ENCODE assay signal across 8 mouse cellular contexts in the genomic region with DNA sequence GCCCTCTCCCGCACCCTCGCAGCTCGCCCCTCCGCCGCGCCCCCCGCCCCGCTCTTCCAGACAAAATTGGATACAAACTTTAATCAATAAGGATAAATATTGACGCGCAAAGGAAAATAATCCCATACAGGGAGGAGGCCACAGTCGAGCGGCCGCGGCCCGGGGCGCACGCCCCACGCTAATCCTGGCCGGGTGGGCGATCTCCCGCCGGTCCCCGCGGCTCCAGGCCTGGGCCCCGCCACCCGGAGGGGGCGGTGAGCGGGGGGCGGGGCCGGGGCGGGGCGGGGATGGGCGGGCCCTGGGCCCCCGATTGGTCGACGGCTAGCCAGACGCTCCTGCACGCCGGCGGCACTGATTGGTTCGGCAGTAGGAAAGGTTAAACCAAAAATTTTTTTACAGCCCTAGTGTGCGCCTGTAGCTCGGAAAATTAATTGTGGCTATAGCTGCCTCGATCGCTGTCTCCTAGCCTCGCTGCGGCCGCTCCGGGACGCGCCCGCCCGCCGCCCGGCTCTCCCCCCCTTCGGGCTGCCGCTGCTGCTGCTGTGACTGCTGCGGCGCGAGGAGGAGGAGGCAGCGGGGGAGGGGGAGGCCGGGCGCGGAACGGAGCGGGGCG. TPM values are rescaled to one million over a fixed set of nuclear protein-coding genes. Genes with fewer than 3 reads are reported as not detected.
DNase-seq lines count a peak whose midpoint lies in the region; ATAC-seq lines count a peak whose summit lies in the region.

No protein-coding gene starts in this region.

- H3K4me1 ChIP-seq in lung, embryonic 15.5 days = peaks cover 11% of the 10 kb centered on the region
- peaks cover 45% of the 10 kb centered on the region for H3K4me1 ChIP-seq in forebrain, embryonic 10.5 days
- H3K4me1 ChIP-seq in midbrain, embryonic 10.5 days = peaks cover 22% of the 10 kb centered on the region

- no peak overlapping the region for H3K27ac ChIP-seq in lung, embryonic 15.5 days
- H3K27ac ChIP-seq in forebrain, embryonic 10.5 days = peak overlapping the region; percentile 96
- no peak overlapping the region for H3K27ac ChIP-seq in midbrain, embryonic 10.5 days (replicated peaks)

- no peaks in the 10 kb centered on the region for H3K9me3 ChIP-seq in lung, embryonic 15.5 days
- peaks cover 3% of the 10 kb centered on the region; the same call in 1 of the 2 replicates for H3K9me3 ChIP-seq in forebrain, embryonic 10.5 days
- H3K9me3 ChIP-seq in midbrain, embryonic 10.5 days (replicated peaks) = no peaks in the 10 kb centered on the region

- no peak for DNase-seq in lung, postnatal 25 days (ENCODE audit: low spot score)
- DNase-seq in forebrain, embryonic 10.5 days (ENCODE audit: extremely low spot score, low spot score) = peak; percentile 85
- peak; percentile 89 to 93 for DNase-seq in layer of hippocampus, adult 8-10 months (ENCODE audit: low spot score in 2 of 2)
- peak; percentile 83 for DNase-seq in midbrain, embryonic 10.5 days (ENCODE audit: low spot score)
- peak; percentile 85 for DNase-seq in telencephalon, adult 2 months (ENCODE audit: low read depth, low spot score)
- no peak for DNase-seq in urinary bladder, postnatal 36 days (ENCODE audit: low spot score in 2 of 2)
- no peak for DNase-seq in ovary, adult 18-20 months (ENCODE audit: low spot score)

- H3K9ac ChIP-seq in lung, embryonic 15.5 days = no peak overlapping the region

- peak overlapping the region; percentile 55 for H3K4me2 ChIP-seq in lung, embryonic 15.5 days

- under 1% methylated on average over 46 of the region's 67 CpGs for WGBS in lung, embryonic 15.5 days
- under 1% methylated on average over 58 of the region's 67 CpGs for WGBS in forebrain, embryonic 10.5 days
- WGBS in midbrain, embryonic 10.5 days = under 1% methylated on average over 59 of the region's 67 CpGs

- peaks cover 87% of the 10 kb centered on the region for H3K27me3 ChIP-seq in lung, embryonic 15.5 days
- H3K27me3 ChIP-seq in forebrain, embryonic 10.5 days (ENCODE audit: poor library complexity, severe bottlenecking) = peaks cover 99% of the 10 kb centered on the region
- peaks cover 100% of the 10 kb centered on the region for H3K27me3 ChIP-seq in midbrain, embryonic 10.5 days (ENCODE audit: low read depth, poor library complexity, severe bottlenecking)

- H3K36me3 ChIP-seq in lung, embryonic 15.5 days = no peaks in the 10 kb centered on the region
- peaks cover 16% of the 10 kb centered on the region for H3K36me3 ChIP-seq in forebrain, embryonic 10.5 days (replicated peaks)
- no peaks in the 10 kb centered on the region for H3K36me3 ChIP-seq in midbrain, embryonic 10.5 days

- peak; percentile 82; the same call in 1 of the 2 replicates for ATAC-seq in lung, embryonic 15.5 days (ENCODE audit: borderline replicate concordance, extremely low read depth, low FRiP score, low TSS enrichment)

- H3K4me3 ChIP-seq in lung, embryonic 15.5 days = peak overlapping the region; percentile 35
- peak overlapping the region; percentile 81 for H3K4me3 ChIP-seq in forebrain, embryonic 10.5 days
- H3K4me3 ChIP-seq in midbrain, embryonic 10.5 days = peak overlapping the region; percentile 56

RNA-seq across cellular contexts. Expression of a gene that starts 1.2 kb away (rescaled TPM):
- polyA plus RNA-seq in lung, embryonic 15.5 days (2015; fragmentation: Nextera tagmentation; extraction: Ambion mirVana) = 0.14 and 0.26 TPM in 2 replicates
- 20.2 and 20.7 TPM in 2 replicates for polyA plus RNA-seq in forebrain, embryonic 10.5 days (2016; fragmentation: Nextera tagmentation; extraction: Ambion mirVana)
- 100 to 1,000 TPM; 124 to 133 (median 128) TPM for total RNA-seq in layer of hippocampus, adult 8-10 months (2022)
- 0.31 and 0.42 TPM in 2 replicates for polyA plus RNA-seq in midbrain, embryonic 10.5 days (2016; fragmentation: Nextera tagmentation; extraction: Ambion mirVana)

RNA-seq across cellular contexts. Expression of a gene that starts 1.3 kb away (rescaled TPM):
- not detected in 2 replicates for polyA plus RNA-seq in lung, embryonic 15.5 days (2015; fragmentation: Nextera tagmentation; extraction: Ambion mirVana)
- polyA plus RNA-seq in forebrain, embryonic 10.5 days (2016; fragmentation: Nextera tagmentation; extraction: Ambion mirVana) = 1.2 TPM in 2 replicates
- total RNA-seq in layer of hippocampus, adult 8-10 months (2022) = 10 to 100 TPM in 3 of 4 experiments, 1 to 10 TPM in 1; 6.2 to 16.4 (median 10.8) TPM
- 0.05 TPM in 1 of 2 replicates, not detected in the other for polyA plus RNA-seq in midbrain, embryonic 10.5 days (2016; fragmentation: Nextera tagmentation; extraction: Ambion mirVana)

Comparison
In these comparisons a context has a peak if more than half of its experiments do, and no peak if none do; other contexts are left out.
1. DNase-seq: peak in forebrain, embryonic 10.5 days (single experiment), layer of hippocampus, adult 8-10 months (2 of 2), midbrain, embryonic 10.5 days (single experiment) and telencephalon, adult 2 months (single experiment); none in lung, postnatal 25 days (single experiment), urinary bladder, postnatal 36 days (0 of 2) and ovary, adult 18-20 months (single experiment).
2. RNA of a gene that starts 1.2 kb away (polyA plus RNA-seq): 20.2 to 20.7 TPM in forebrain, embryonic 10.5 days; 0.31 to 0.42 TPM in midbrain, embryonic 10.5 days and 0.14 to 0.26 TPM in lung, embryonic 15.5 days; every median in the first group is over 10 times any median in the second.
3. Peak in every context shown above with its lines, with median percentiles within 50 percentile points of each other: H3K4me3 ChIP-seq.